Mouse (Mus musculus) embryonic stem cell, embryonic (primary cell): ENCODE data around the gene Fgf4.

Source experiments
- CTCF ChIA-PET, 4 experiments: fragments of 300-600 bp in 2 of 4; fragments of 350-600 bp in 2 of 4; sonication (Branson Sonifier 250); formaldehyde crosslinking; loops; one replicate each; lab custom pipeline; 2022; ENCODE audit warnings: inconsistent platforms in 2 of 4; lab: Charles Lee
- POLR2A ChIA-PET, 4 experiments: fragments of 300-600 bp in 2 of 4; fragments of 350-600 bp in 2 of 4; sonication (Branson Sonifier 250); formaldehyde crosslinking; loops; one replicate each; lab custom pipeline; 2022; ENCODE audit warnings: antibody characterized with exemption in 4 of 4, inconsistent platforms in 1 of 4; lab: Charles Lee

Fgf4 gene

GRCm38 (mm10) chr7:144914296-144914947, 67.3 kb downstream of the Fgf4 start:
- POLR2A ChIA-PET: interaction anchor here in 3 of 4 experiments (0.5 to 3.0 kb wide), 20 partner anchors 9 to 369 kb away, joined by 3 to 18 read pairs (median 4); partner anchors contain the start of genes Ccnd1 (in 1 of the 3) and Tpcn2 (in 1 of the 3)
- CTCF ChIA-PET: interaction anchor here in 3 of 4 experiments (0.6 to 1.9 kb wide), 9 partner anchors 8 to 351 kb away, joined by 3 to 8 read pairs (median 5); no protein-coding TSS in a partner anchor
